Mouse (Mus musculus): Measurements from ENCODE around the gene Chl1. TPM values are rescaled to one million over a fixed set of nuclear protein-coding genes. Genes with fewer than 3 reads are reported as not detected.

Chl1 gene
- polyA plus RNA-seq, 1 experiment = not detected

GRCm38 (mm10) chr6:103746103-103746502, 235.7 kb downstream of the Chl1 start:
- Histone ChIP-seq H3K27me3 (ENCODE audit: control insufficient read depth, insufficient read depth, low read length, poor library complexity, severe bottlenecking) (no peaks in the 10 kb centered on the region; the same call in 1 of the 2 replicates), H3K36me3 (ENCODE audit: control insufficient read depth, insufficient read depth, low read length, poor library complexity, severe bottlenecking) (no peaks in the 10 kb centered on the region), H3K27ac (ENCODE audit: insufficient read depth, low read length) (no peak overlapping the region), H3K4me3 (ENCODE audit: low read depth, low read length) (no peak overlapping the region), H3K4me1 (ENCODE audit: control insufficient read depth, insufficient read depth, low read length) (no peaks in the 10 kb centered on the region), H3K9me3 (replicated peaks; ENCODE audit: control insufficient read depth, insufficient read depth, low read length, poor library complexity, severe bottlenecking) (no peaks in the 10 kb centered on the region), H3K9ac (ENCODE audit: low read depth, poor library complexity, severe bottlenecking) (no peak overlapping the region)
- TF ChIP-seq CTCF (IDR thresholded peaks at IDR 0.05; ENCODE audit: low read depth, low read length) = no peak
- no peak for TF ChIP-seq POLR2A (IDR thresholded peaks at IDR 0.05; ENCODE audit: insufficient read depth, low read length)
- TF ChIP-seq EP300 (IDR thresholded peaks at IDR 0.05; ENCODE audit: insufficient read depth, low read depth, low read length) = no peak

- Histone ChIP-seq H3K9ac (ENCODE audit: low read depth, poor library complexity, severe bottlenecking) (no peak overlapping the region), H3K4me1 (ENCODE audit: control insufficient read depth, insufficient read depth, low read length) (no peaks in the 10 kb centered on the region), H3K36me3 (ENCODE audit: control insufficient read depth, insufficient read depth, low read length, poor library complexity, severe bottlenecking) (no peaks in the 10 kb centered on the region), H3K27me3 (ENCODE audit: control insufficient read depth, insufficient read depth, low read length, poor library complexity, severe bottlenecking) (no peaks in the 10 kb centered on the region; the same call in 1 of the 2 replicates), H3K4me3 (ENCODE audit: low read depth, low read length) (no peak overlapping the region), H3K27ac (ENCODE audit: insufficient read depth, low read length) (no peak overlapping the region), H3K9me3 (replicated peaks; ENCODE audit: control insufficient read depth, insufficient read depth, low read length, poor library complexity, severe bottlenecking) (no peaks in the 10 kb centered on the region)
- no peak for TF ChIP-seq EP300 (IDR thresholded peaks at IDR 0.05; ENCODE audit: insufficient read depth, low read depth, low read length)
- TF ChIP-seq CTCF (IDR thresholded peaks at IDR 0.05; ENCODE audit: low read depth, low read length) = no peak
- no peak for TF ChIP-seq POLR2A (IDR thresholded peaks at IDR 0.05; ENCODE audit: insufficient read depth, low read length)
Measured at GRCm38 (mm10) chr6:103749122-103749773, 238.9 kb downstream of the Chl1 start.

GRCm38 (mm10) chr6:103753891-103754290, 243.5 kb downstream of the Chl1 start:
- Histone ChIP-seq H3K9me3 (replicated peaks; ENCODE audit: control insufficient read depth, insufficient read depth, low read length, poor library complexity, severe bottlenecking) (no peaks in the 10 kb centered on the region), H3K9ac (ENCODE audit: low read depth, poor library complexity, severe bottlenecking) (no peak overlapping the region), H3K36me3 (ENCODE audit: control insufficient read depth, insufficient read depth, low read length, poor library complexity, severe bottlenecking) (no peaks in the 10 kb centered on the region), H3K27me3 (ENCODE audit: control insufficient read depth, insufficient read depth, low read length, poor library complexity, severe bottlenecking) (no peaks in the 10 kb centered on the region), H3K4me3 (ENCODE audit: low read depth, low read length) (no peak overlapping the region), H3K27ac (ENCODE audit: insufficient read depth, low read length) (no peak overlapping the region), H3K4me1 (ENCODE audit: control insufficient read depth, insufficient read depth, low read length) (no peaks in the 10 kb centered on the region)
- TF ChIP-seq POLR2A (IDR thresholded peaks at IDR 0.05; ENCODE audit: insufficient read depth, low read length) = no peak
- no peak for TF ChIP-seq CTCF (IDR thresholded peaks at IDR 0.05; ENCODE audit: low read depth, low read length)
- no peak for TF ChIP-seq EP300 (IDR thresholded peaks at IDR 0.05; ENCODE audit: insufficient read depth, low read depth, low read length)

GRCm38 (mm10) chr6:103766830-103767229, 256.4 kb downstream of the Chl1 start:
- TF ChIP-seq EP300 (IDR thresholded peaks at IDR 0.05; ENCODE audit: insufficient read depth, low read depth, low read length) (no peak), POLR2A (IDR thresholded peaks at IDR 0.05; ENCODE audit: insufficient read depth, low read length) (no peak), CTCF (IDR thresholded peaks at IDR 0.05; ENCODE audit: low read depth, low read length) (no peak)
- no peak overlapping the region for H3K9ac ChIP-seq (ENCODE audit: low read depth, poor library complexity, severe bottlenecking)
- H3K4me3 ChIP-seq (ENCODE audit: low read depth, low read length) = no peak overlapping the region
- H3K36me3 ChIP-seq (ENCODE audit: control insufficient read depth, insufficient read depth, low read length, poor library complexity, severe bottlenecking) = no peaks in the 10 kb centered on the region
- no peaks in the 10 kb centered on the region for H3K9me3 ChIP-seq (replicated peaks; ENCODE audit: control insufficient read depth, insufficient read depth, low read length, poor library complexity, severe bottlenecking)
- H3K27ac ChIP-seq (ENCODE audit: insufficient read depth, low read length) = no peak overlapping the region
- no peaks in the 10 kb centered on the region for H3K4me1 ChIP-seq (ENCODE audit: control insufficient read depth, insufficient read depth, low read length)
- no peaks in the 10 kb centered on the region for H3K27me3 ChIP-seq (ENCODE audit: control insufficient read depth, insufficient read depth, low read length, poor library complexity, severe bottlenecking)

- Histone ChIP-seq H3K27ac (ENCODE audit: insufficient read depth, low read length) (no peak overlapping the region), H3K27me3 (ENCODE audit: control insufficient read depth, insufficient read depth, low read length, poor library complexity, severe bottlenecking) (no peaks in the 10 kb centered on the region)
- TF ChIP-seq EP300 (IDR thresholded peaks at IDR 0.05; ENCODE audit: insufficient read depth, low read depth, low read length) (no peak), CTCF (IDR thresholded peaks at IDR 0.05; ENCODE audit: low read depth, low read length) (no peak), POLR2A (IDR thresholded peaks at IDR 0.05; ENCODE audit: insufficient read depth, low read length) (no peak)
Measured at GRCm38 (mm10) chr6:103781058-103781457, 270.7 kb downstream of the Chl1 start.

GRCm38 (mm10) chr6:103791077-103791632, 280.8 kb downstream of the Chl1 start:
- H3K9me3 ChIP-seq (replicated peaks; ENCODE audit: control insufficient read depth, insufficient read depth, low read length, poor library complexity, severe bottlenecking) = no peaks in the 10 kb centered on the region
- H3K9ac ChIP-seq (ENCODE audit: low read depth, poor library complexity, severe bottlenecking) = no peak overlapping the region
- H3K4me3 ChIP-seq (ENCODE audit: low read depth, low read length) = no peak overlapping the region
- H3K36me3 ChIP-seq (ENCODE audit: control insufficient read depth, insufficient read depth, low read length, poor library complexity, severe bottlenecking) = no peaks in the 10 kb centered on the region
- no peak for TF ChIP-seq CTCF (IDR thresholded peaks at IDR 0.05; ENCODE audit: low read depth, low read length)
- TF ChIP-seq POLR2A (IDR thresholded peaks at IDR 0.05; ENCODE audit: insufficient read depth, low read length) = no peak
- TF ChIP-seq EP300 (IDR thresholded peaks at IDR 0.05; ENCODE audit: insufficient read depth, low read depth, low read length) = no peak
- H3K4me1 ChIP-seq (ENCODE audit: control insufficient read depth, insufficient read depth, low read length) = no peaks in the 10 kb centered on the region
- H3K27me3 ChIP-seq (ENCODE audit: control insufficient read depth, insufficient read depth, low read length, poor library complexity, severe bottlenecking) = no peaks in the 10 kb centered on the region
- no peak overlapping the region for H3K27ac ChIP-seq (ENCODE audit: insufficient read depth, low read length)

More at GRCm38 (mm10) chr6:103781058-103781457, 270.7 kb downstream of the Chl1 start:
- no peaks in the 10 kb centered on the region for H3K36me3 ChIP-seq (ENCODE audit: control insufficient read depth, insufficient read depth, low read length, poor library complexity, severe bottlenecking)
- no peak overlapping the region for H3K9ac ChIP-seq (ENCODE audit: low read depth, poor library complexity, severe bottlenecking)
- no peak overlapping the region for H3K4me3 ChIP-seq (ENCODE audit: low read depth, low read length)
- no peaks in the 10 kb centered on the region for H3K9me3 ChIP-seq (replicated peaks; ENCODE audit: control insufficient read depth, insufficient read depth, low read length, poor library complexity, severe bottlenecking)
- H3K4me1 ChIP-seq (ENCODE audit: control insufficient read depth, insufficient read depth, low read length) = no peaks in the 10 kb centered on the region

Measured in ES-Bruce4 (cell line).